Mouse (Mus musculus) thymus, adult 2 months (tissue): Measurements from ENCODE around the gene Angel1.

ENCODE experiments used
- CTCF ChIP-seq: fragments of 200-500 bp; IDR thresholded peaks from 2 replicates; pipeline ENCODE4 v1.5.1; 2012; ENCODE audit warnings: mild to moderate bottlenecking, control low read depth, low read length, moderate library complexity, borderline replicate concordance; ENCODE audit not compliant: control insufficient read depth, poor library complexity, insufficient read depth; ENCODE audit errors: extremely low read depth
- POLR2A ChIP-seq: fragments of 200-500 bp; IDR thresholded peaks from 2 replicates; pipeline ENCODE4 v1.6.1; 2012; ENCODE audit warnings: mild to moderate bottlenecking, low read length, control low read depth, moderate library complexity; ENCODE audit not compliant: control insufficient read depth, poor library complexity, insufficient read depth; ENCODE audit errors: extremely low read depth

DNA sequence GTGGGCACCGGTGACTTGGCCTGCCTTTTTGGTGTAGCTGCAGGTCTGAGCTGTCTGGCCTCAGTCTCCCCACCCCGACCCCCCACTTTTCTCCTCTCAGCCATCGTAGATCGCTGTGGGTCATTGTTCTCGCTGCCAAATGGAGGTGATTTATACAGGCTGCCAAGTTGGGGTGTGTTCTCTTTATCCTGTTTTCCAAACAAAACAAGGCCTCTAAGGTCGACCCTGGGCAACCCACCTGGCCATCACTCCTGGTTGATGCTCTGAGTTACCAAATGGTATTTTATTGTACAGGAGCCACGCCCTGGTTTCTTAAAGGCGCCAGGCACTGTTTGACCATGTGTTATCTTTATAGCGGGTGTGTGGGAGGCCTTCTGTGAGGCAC lies 46.7 kb downstream of the Angel1 start:
- no peak for TF ChIP-seq POLR2A
- no peak for TF ChIP-seq CTCF
